Mouse (Mus musculus) midbrain, postnatal 0 days (tissue): ENCODE results near the gene Slfn3. TPM values are rescaled to one million over a fixed set of nuclear protein-coding genes. Genes with fewer than 3 reads are reported as not detected.
"Not testable (repeated sequence)": the region's sequence is repeated elsewhere in the genome, so short reads cannot be mapped to it uniquely, and the experiment has no call there.

Source experiments
- ATAC-seq: fragments of 200-750 bp; cut with Nextera tagmentation; 2 replicates; pipeline ENCODE4 v1.8.0; 2017; ENCODE audit warnings: moderate number of reproducible peaks, mild to moderate bottlenecking, moderate TSS enrichment, moderate library complexity; ENCODE audit not compliant: low FRiP score
- DNase-seq: peaks from one replicate; pipeline ENCODE4 v3.0.0-alpha.2; 2015; ENCODE audit warnings: low spot score
- H3K27ac ChIP-seq: fragments of 300-500 bp; sonication (generic); 2 replicates; pipeline ENCODE4 v1.5.1; 2014; ENCODE audit warnings: low read depth, mild to moderate bottlenecking, low read length, mixed read lengths
- H3K27me3 ChIP-seq: fragments of 300-500 bp; sonication (generic); 2 replicates; pipeline ENCODE4 v1.6.1; 2014; ENCODE audit warnings: low read length, control low read depth, mixed read lengths; ENCODE audit not compliant: insufficient read depth
- H3K36me3 ChIP-seq: fragments of 300-500 bp; sonication (generic); 2 replicates; pipeline ENCODE4 v1.6.1; 2014; ENCODE audit warnings: low read length, control low read depth, mixed read lengths; ENCODE audit not compliant: insufficient read depth
- H3K4me1 ChIP-seq: fragments of 300-500 bp; sonication (generic); 2 replicates; pipeline ENCODE4 v1.6.1; 2014; ENCODE audit warnings: mild to moderate bottlenecking, control low read depth, antibody characterized with exemption, low read length, mixed read lengths; ENCODE audit not compliant: insufficient read depth
- H3K4me2 ChIP-seq: fragments of 300-500 bp; sonication (generic); 2 replicates; pipeline ENCODE4 v1.6.1; 2014; ENCODE audit warnings: low read depth, mild to moderate bottlenecking, low read length, mixed read lengths; ENCODE audit not compliant: poor library complexity, severe bottlenecking
- H3K4me3 ChIP-seq: fragments of 300-500 bp; sonication (generic); 2 replicates; pipeline ENCODE4 v1.5.1; 2014; ENCODE audit warnings: low read depth, mild to moderate bottlenecking, low read length, moderate library complexity
- H3K9ac ChIP-seq: fragments of 300-500 bp; sonication (generic); replicated peaks from 2 replicates; pipeline ENCODE4 v1.6.1; 2014; ENCODE audit warnings: mild to moderate bottlenecking, low read length, moderate library complexity, mixed read lengths; ENCODE audit not compliant: poor library complexity, severe bottlenecking
- H3K9me3 ChIP-seq: fragments of 300-500 bp; sonication (generic); 2 replicates; pipeline ENCODE4 v1.6.1; 2016; ENCODE audit warnings: low read length, control low read depth
- CTCF ChIP-seq: IDR thresholded peaks from 2 replicates; pipeline ENCODE4 v1.5.1; 2016; ENCODE audit warnings: antibody characterized with exemption, mild to moderate bottlenecking
- WGBS: fragments of 180-500 bp; shearing (Covaris S2); extraction: QIAGEN DNeasy Blood & Tissue Kit; methylation state at CpG from one replicate; pipeline ENCODE4 v1.1.7; 2014; 5-methylcytosine and 5-hydroxymethylcytosine counted together
- polyA plus RNA-seq: library from polyadenylated mRNA; unstranded; fragments of >200 nt; fragmentation: Nextera tagmentation; extraction: Ambion mirVana; gene quantifications from 2 replicates; pipeline ENCODE4 v1.2.1, GENCODE M21; 2015
- total RNA-seq: library from RNA; depleted of rRNA; stranded (reverse); fragments of >200 nt; gene quantifications from 2 replicates; pipeline ENCODE4 v1.2.3, GENCODE M21; 2014; rRNA removed

Gene Slfn3
- 0.19 and 0.22 TPM in 2 replicates for total RNA-seq
- 0.12 and 0.21 TPM in 2 replicates for polyA plus RNA-seq

GRCm38 (mm10) chr11:83191134-83191893, at the start of gene Slfn3:
TSS of gene Slfn3 (plus strand) at chr11:83191330.
- no peaks in the 10 kb centered on the region for H3K4me1 ChIP-seq
- no peak within 1 kb of the TSS for H3K4me2 ChIP-seq
- no peak within 1 kb of the TSS for H3K4me3 ChIP-seq
- no peak for TF ChIP-seq CTCF
- no peak within 1 kb of the TSS for H3K27ac ChIP-seq
- no peaks in the 10 kb centered on the region for H3K27me3 ChIP-seq
- 79% methylated on average over 12 of the region's 12 CpGs for WGBS
- H3K9ac ChIP-seq, result no peak within 1 kb of the TSS
- no peak for DNase-seq
- no peaks in the 10 kb centered on the region for H3K9me3 ChIP-seq
- H3K36me3 ChIP-seq, result no peaks in the 10 kb centered on the region
- ATAC-seq, result no peak

GRCm38 (mm10) chr11:83148939-83149338, 42.2 kb upstream of the Slfn3 start:
- not testable (repeated sequence) for H3K9me3 ChIP-seq, H3K36me3 ChIP-seq, H3K27ac ChIP-seq, H3K9ac ChIP-seq, DNase-seq, ATAC-seq, H3K27me3 ChIP-seq, H3K4me3 ChIP-seq, H3K4me2 ChIP-seq, H3K4me1 ChIP-seq
- WGBS, result no CpG with 5 or more reads among the region's 1 CpGs

- Histone ChIP-seq H3K27ac (no peak within 1 kb of the TSS), H3K36me3 (no peaks in the 10 kb centered on the region), H3K9ac (no peak within 1 kb of the TSS), H3K4me1 (no peaks in the 10 kb centered on the region), H3K4me2 (no peak within 1 kb of the TSS), H3K27me3 (no peaks in the 10 kb centered on the region), H3K9me3 (no peaks in the 10 kb centered on the region), H3K4me3 (no peak within 1 kb of the TSS)
- WGBS, result 85% methylated on average over 12 of the region's 12 CpGs
- ATAC-seq (no peak), DNase-seq (no peak)
- no peak for TF ChIP-seq CTCF
These were observed 16.1 kb upstream of the Slfn3 start, which contains the start of gene Slfn4 for GRCm38 (mm10) chr11:83174948-83175539. TSS of gene Slfn4 (plus strand) at chr11:83175186.

- no peaks in the 10 kb centered on the region for H3K27me3 ChIP-seq
- H3K27ac ChIP-seq, result no peak overlapping the region
- H3K4me3 ChIP-seq, result no peak overlapping the region
- no peak overlapping the region for H3K4me2 ChIP-seq
- H3K4me1 ChIP-seq, result no peaks in the 10 kb centered on the region
- TF ChIP-seq CTCF, result peak; percentile 91
- no peaks in the 10 kb centered on the region for H3K36me3 ChIP-seq
- WGBS, result 70% methylated on average over 3 of the region's 3 CpGs
- no peaks in the 10 kb centered on the region for H3K9me3 ChIP-seq
- DNase-seq (peak; percentile 75), ATAC-seq (no peak)
- H3K9ac ChIP-seq, result no peak overlapping the region
These were observed 871 bp downstream of the Slfn3 start for GRCm38 (mm10) chr11:83192001-83192400.

- ATAC-seq, result no peak
- Histone ChIP-seq H3K27me3 (no peaks in the 10 kb centered on the region), H3K9ac (no peak overlapping the region)
These were observed 13.9 kb downstream of the Slfn3 start for GRCm38 (mm10) chr11:83205002-83205401.

GRCm38 (mm10) chr11:83216119-83216518, 25.0 kb downstream of the Slfn3 start:
- ATAC-seq, result no peak
- no peak overlapping the region for H3K9ac ChIP-seq
- H3K36me3 ChIP-seq, result no peaks in the 10 kb centered on the region
- no peak overlapping the region for H3K4me3 ChIP-seq
- H3K27me3 ChIP-seq, result no peaks in the 10 kb centered on the region
- WGBS, result 70% methylated on average over 1 of the region's 1 CpGs
- no peaks in the 10 kb centered on the region for H3K4me1 ChIP-seq
- no peak overlapping the region for H3K27ac ChIP-seq
- no peaks in the 10 kb centered on the region for H3K9me3 ChIP-seq
- TF ChIP-seq CTCF, result no peak
- DNase-seq, result no peak
- no peak overlapping the region for H3K4me2 ChIP-seq

More at GRCm38 (mm10) chr11:83205002-83205401, 13.9 kb downstream of the Slfn3 start:
- no peaks in the 10 kb centered on the region for H3K4me1 ChIP-seq
- H3K9me3 ChIP-seq, result no peaks in the 10 kb centered on the region
- H3K27ac ChIP-seq, result no peak overlapping the region
- H3K4me3 ChIP-seq, result no peak overlapping the region
- H3K4me2 ChIP-seq, result no peak overlapping the region
- DNase-seq, result no peak
- TF ChIP-seq CTCF, result no peak
- no peaks in the 10 kb centered on the region for H3K36me3 ChIP-seq
